Mouse (Mus musculus): ENCODE results near the gene Xlr4b. TPM values are rescaled to one million over a fixed set of nuclear protein-coding genes. Genes with fewer than 3 reads are reported as not detected.
A peak's percentile ranks its signal among the peaks of the same experiment; 100 is the strongest.
"Not testable (repeated sequence)": the region's sequence is repeated elsewhere in the genome, so short reads cannot be mapped to it uniquely, and the experiment has no call there.

Gene Xlr4b
- total RNA-seq (2021), result 1 to 10 TPM in 1 of 2 experiments, under 1 TPM in 1; 0.36 to 1.4 TPM
- long read RNA-seq, experiment 1, result 0 reads
- long read RNA-seq, experiment 2, result 0 reads

DNA sequence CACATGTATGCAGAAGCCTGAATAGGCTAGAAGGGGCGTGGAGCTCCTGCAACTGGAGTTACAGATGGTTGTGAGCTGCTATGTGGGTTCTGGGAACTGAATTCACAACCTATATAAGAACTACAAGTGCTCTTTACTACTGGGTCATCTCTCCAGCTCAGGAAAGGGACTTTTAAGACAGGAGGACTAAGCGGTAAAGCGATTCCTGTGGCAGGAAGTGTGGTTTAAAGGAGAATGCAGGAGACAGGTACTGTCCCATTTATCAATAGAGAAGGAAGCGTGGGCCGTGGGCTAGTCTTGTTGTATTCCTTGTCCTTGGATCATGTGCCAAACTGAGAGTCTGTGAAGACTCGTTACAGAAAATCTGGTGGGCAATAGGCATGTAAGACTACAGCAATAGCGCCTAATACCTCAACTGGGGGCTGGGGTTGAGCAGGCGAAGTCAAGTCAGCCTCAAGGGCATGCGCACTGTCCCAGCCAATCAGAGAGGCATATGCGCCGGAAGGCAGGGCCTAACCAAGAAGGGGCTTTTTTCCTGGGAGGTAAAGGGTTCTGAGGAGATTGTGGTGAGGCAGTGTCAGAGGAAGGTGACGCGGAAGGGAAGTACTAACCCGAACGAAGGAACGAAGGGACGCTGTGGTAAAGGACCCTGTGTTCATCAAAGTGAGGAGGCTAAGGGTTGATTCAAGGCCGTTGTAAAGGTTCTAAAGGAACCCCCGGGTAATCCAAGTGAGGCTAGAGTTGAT is at the start of gene Xlr4b:
Gene Xlr4b (plus strand): TSS at position 515 of the 746 bp plus-strand sequence.
- DNase-seq; intact Hi-C loops (cut with DNase I): not testable (repeated sequence)

- intact Hi-C loops (cut with DNase I); DNase-seq: not testable (repeated sequence)
These were observed 37.2 kb upstream of the Xlr4b start, which contains the start of gene Spin2d for GRCm38 (mm10) chrX:73176889-73177288. Spin2d (minus strand) TSS chrX:73176989.

DNA sequence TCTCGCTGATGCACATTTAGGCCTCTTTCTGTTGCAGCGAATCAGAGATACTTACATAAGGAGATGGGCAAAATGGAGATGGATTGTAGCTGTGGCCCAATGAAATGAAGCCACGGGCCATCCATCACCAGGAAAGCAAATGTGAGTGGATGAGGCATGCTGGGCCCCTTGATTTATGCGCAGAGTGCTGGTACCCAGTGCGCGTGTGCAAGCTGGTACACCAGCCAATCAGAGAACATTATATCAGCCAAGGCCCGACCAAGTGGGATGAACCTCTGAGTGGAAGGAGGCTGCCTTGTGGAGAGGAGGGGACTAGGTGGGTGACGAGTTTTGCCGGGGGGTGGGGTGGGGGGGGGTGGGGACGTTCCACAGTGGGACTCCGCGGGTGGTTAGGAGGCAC is 22.2 kb upstream of the Xlr4b start, which contains the start of gene Xlr3b:
Gene Xlr3b (plus strand): TSS at position 274 of the 400 bp plus-strand sequence.
- intact Hi-C loops (cut with DNase I), result not testable (repeated sequence)
- DNase-seq, result peak in 1 of 2 experiments; percentile 2

DNA sequence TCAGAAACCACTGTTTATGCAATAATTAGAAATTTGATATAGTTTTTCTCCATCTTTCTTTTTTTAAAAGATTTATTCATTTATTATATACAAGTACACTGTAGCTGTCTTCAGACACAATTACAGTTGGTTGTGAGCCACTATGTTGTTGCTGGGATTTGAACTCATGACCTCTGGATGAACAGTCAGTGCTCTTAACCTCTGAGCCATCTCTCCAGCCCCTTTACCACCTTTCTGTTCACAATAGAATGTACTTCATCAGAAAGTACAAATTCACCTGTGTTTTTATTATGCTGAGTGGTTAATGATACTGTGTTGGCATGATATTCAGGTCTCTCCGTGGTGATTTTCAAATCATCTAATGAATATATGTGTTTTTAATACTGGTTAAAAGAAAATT is 11.2 kb downstream of the Xlr4b start:
- intact Hi-C loops (cut with DNase I), result loop anchor here (10.0 kb wide), 1 partner anchor 119 kb away; the partner anchor contains the start of gene Zfp275

GRCm38 (mm10) chrX:73227914-73228605 is 13.9 kb downstream of the Xlr4b start, which contains the start of gene F8a:
F8a (plus strand) TSS chrX:73228291.
- intact Hi-C loops (cut with DNase I), result loop anchor here (10.0 kb wide), 1 partner anchor 117 kb away; the partner anchor contains the start of gene Zfp275
- DNase-seq, result peak; percentile 75 to 78

More for the DNA sequence above, 11.2 kb downstream of the Xlr4b start:
- DNase-seq, result no peak

DNA sequence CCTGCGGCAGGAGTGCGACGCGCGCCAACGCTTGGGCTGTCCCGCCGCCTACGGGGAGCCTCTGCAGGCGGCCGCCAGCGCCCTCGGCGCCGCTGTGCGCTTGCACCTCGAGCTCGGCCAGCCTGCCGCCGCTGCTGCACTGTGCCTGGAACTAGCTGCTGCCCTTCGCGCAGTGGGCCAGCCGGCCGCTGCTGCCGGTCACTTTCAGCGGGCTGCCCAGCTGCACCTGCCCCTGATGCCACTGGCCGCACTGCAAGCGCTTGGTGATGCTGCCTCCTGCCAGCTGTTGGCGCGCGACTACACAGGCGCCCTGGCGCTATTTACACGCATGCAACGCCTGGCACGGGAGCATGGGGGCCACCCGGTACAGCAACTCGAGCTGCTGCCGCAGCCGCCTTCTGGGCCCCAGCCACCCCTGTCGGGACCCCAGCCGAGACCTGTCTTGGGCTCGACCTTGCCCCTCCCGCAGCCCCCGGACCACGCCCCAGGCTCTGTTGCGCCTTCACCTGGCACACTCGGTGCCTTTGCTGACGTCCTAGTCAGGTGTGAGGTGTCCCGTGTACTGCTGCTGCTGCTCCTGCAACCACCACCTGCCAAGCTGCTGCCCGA is 14.6 kb downstream of the Xlr4b start:
- DNase-seq, result peak; percentile 44 to 58
- intact Hi-C loops (cut with DNase I), result loop anchor here (10.0 kb wide), 1 partner anchor 116 kb away; the partner anchor contains the start of gene Zfp275

- DNase-seq, result no peak
- intact Hi-C loops (cut with DNase I), result loop anchor here (10.0 kb wide), 1 partner anchor 116 kb away; the partner anchor contains the start of gene Zfp275
These were observed 15.2 kb downstream of the Xlr4b start for GRCm38 (mm10) chrX:73229288-73229687.

DNA sequence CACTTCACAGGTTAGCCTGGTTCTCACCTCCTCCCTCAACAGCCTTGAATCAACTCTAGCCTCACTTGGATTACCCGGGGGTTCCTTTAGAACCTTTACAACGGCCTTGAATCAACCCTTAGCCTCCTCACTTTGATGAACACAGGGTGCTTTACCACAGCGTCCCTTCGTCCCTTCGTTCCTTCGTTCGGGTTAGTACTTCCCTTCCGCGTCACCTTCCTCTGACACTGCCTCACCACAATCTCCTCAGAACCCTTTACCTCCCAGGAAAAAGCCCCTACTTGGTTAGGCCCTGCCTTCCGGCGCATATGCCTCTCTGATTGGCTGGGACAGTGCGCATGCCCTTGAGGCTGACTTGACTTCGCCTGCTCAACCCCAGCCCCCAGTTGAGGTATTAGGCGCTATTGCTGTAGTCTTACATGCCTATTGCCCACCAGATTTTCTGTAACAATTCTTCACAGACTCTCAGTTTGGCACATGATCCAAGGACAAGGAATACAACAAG is 28.7 kb downstream of the Xlr4b start, which contains the start of gene Xlr4c:
Gene Xlr4c (minus strand): TSS at position 310 of the 505 bp plus-strand sequence.
- intact Hi-C loops (cut with DNase I), result not testable (repeated sequence)

GRCm38 (mm10) chrX:73262428-73262827 is 48.3 kb downstream of the Xlr4b start:
- DNase-seq; intact Hi-C loops (cut with DNase I): not testable (repeated sequence)

More for the DNA sequence above, 28.7 kb downstream of the Xlr4b start, which contains the start of gene Xlr4c:
- DNase-seq, result not testable (repeated sequence)

DNA sequence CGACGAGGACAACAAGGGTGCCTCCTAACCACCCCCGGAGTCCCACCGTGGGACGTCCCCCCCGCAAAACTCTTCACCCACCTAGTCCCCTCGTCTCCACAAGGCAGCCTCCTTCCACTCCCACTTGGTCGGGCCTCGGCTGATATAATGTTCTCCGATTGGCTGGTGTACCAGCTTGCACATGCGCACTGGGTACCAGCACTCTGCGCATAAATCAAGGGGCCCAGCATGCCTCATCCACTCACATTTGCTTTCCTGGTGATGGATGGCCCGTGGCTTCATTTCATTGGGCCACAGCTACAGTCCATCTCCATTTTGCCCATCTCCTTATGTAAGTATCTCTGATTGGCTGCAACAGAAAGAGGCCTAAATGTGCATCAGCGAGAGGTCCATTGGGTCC is 51.1 kb downstream of the Xlr4b start, which contains the start of gene Xlr3c:
Gene Xlr3c (minus strand): TSS at position 121 of the 400 bp plus-strand sequence.
- intact Hi-C loops (cut with DNase I); DNase-seq: not testable (repeated sequence)

Other genes with a start within 250 kb of the Xlr4b start
- 1 to 10 TPM; 1.8 to 2.1 TPM for gene Zfp185, start 227.0 kb upstream of the Xlr4b start, total RNA-seq (2021)
- gene Pnma5, start 177.2 kb upstream of the Xlr4b start, total RNA-seq (2021), result under 1 TPM in 1 of 2 experiments, not detected in 1; 0.24 TPM
- not detected for gene Pnma3, start 149.5 kb upstream of the Xlr4b start, total RNA-seq (2021)
- gene Xlr4a, start 131.9 kb upstream of the Xlr4b start, total RNA-seq (2021), result 1 to 10 TPM in 1 of 2 experiments, not detected in 1; 2.7 TPM
- 1 to 10 TPM in 1 of 2 experiments, not detected in 1; 1.1 TPM for gene Xlr3a, start 117.2 kb upstream of the Xlr4b start, total RNA-seq (2021)
- gene Gm14685, start 97.3 kb upstream of the Xlr4b start, total RNA-seq (2021), result not detected
- gene Xlr5b, start 65.5 kb upstream of the Xlr4b start, total RNA-seq (2021), result not detected
- gene DXBay18, start 64.9 kb upstream of the Xlr4b start, total RNA-seq (2021), result not detected
- not detected for gene Spin2d, start 37.3 kb upstream of the Xlr4b start, total RNA-seq (2021)
- gene Xlr3b, start 22.1 kb upstream of the Xlr4b start, total RNA-seq (2021), result 1 to 10 TPM in 1 of 2 experiments, under 1 TPM in 1; 0.19 to 3.5 TPM
- 1 to 10 TPM; 6.3 to 6.4 TPM for gene F8a, start 14.0 kb downstream of the Xlr4b start, total RNA-seq (2021)
- gene Xlr4c, start 28.8 kb downstream of the Xlr4b start, total RNA-seq (2021), result 1 to 10 TPM in 1 of 2 experiments, not detected in 1; 1.2 TPM
- not detected for gene Xlr3c, start 51.1 kb downstream of the Xlr4b start, total RNA-seq (2021)
- gene Xlr5a, start 78.6 kb downstream of the Xlr4b start, total RNA-seq (2021), result not detected
- gene Xlr5c, start 78.6 kb downstream of the Xlr4b start, total RNA-seq (2021), result not detected
- not detected for gene Gm45015, start 122.5 kb downstream of the Xlr4b start, total RNA-seq (2021)
- gene Zfp275, start 128.3 kb downstream of the Xlr4b start, total RNA-seq (2021), result 1 to 10 TPM; 4.8 to 5.7 TPM
- not detected for gene Gm18336, start 184.4 kb downstream of the Xlr4b start, total RNA-seq (2021)
- gene Zfp92, start 196.8 kb downstream of the Xlr4b start, total RNA-seq (2021), result not detected
- not detected for gene Trex2, start 221.0 kb downstream of the Xlr4b start, total RNA-seq (2021)
- 1 to 10 TPM; 8.3 to 8.8 TPM for gene Haus7, start 244.7 kb downstream of the Xlr4b start, total RNA-seq (2021)

Measured in heart, postnatal 14 days (tissue).